In the genomic region with DNA sequence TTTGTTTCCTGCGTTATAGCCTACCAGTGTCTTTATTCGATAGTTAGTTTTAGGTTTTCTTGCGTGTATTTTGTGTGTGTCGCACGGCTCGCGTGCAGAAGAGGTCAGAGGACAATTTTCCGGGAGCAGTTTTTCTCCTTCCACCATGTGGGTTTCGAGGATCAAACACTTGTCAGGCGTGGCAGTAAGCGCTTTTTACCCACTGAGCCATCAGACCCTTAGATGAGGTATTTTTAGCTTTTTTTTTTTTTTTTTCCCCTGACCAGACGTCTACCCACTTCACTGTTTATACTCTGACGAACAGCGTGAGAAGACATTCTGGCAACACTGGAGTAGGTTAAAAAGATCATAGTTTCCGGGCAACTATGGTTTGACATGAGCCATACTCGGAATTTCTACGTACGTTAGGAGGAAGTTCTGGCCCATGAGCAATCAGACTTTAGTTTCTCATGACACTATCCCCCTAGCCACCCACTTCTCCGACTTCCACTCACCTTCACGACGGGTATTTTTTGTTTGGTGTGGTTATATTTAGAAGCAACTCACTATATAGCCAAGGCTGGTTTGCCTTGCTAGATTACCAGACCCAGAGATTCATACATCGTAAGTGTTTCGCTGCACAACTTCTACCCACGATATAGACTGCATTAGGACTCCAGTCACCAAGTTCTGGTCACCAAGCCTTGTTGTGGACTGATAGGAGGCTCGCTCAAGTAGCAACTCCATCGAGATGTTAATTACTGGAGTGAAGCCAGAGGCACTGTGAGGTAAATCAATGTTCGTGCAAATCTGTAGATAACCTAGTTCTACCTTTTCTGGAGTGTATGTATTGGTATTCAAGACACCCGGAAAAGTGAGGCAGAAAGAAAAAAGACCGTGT, we compare ENCODE assay signal across 8 mouse cellular contexts. TPM values are rescaled to one million over a fixed set of nuclear protein-coding genes. Genes with fewer than 3 reads are reported as not detected.
DNase-seq lines count a peak whose midpoint lies in the region; ATAC-seq and TF ChIP-seq lines count a peak whose summit lies in the region.

No protein-coding gene starts in this region.

- 15% methylated on average over 29 of the region's 29 CpGs for WGBS in cerebellum, adult 2 months
- WGBS in embryonic facial prominence, embryonic 15.5 days, result 26% methylated on average over 29 of the region's 29 CpGs
- 20% methylated on average over 29 of the region's 29 CpGs for WGBS in intestine, embryonic 15.5 days
- 31% methylated on average over 29 of the region's 29 CpGs for WGBS in midbrain, embryonic 16.5 days

- H3K36me3 ChIP-seq in C2C12 (ENCODE audit: control insufficient read depth, insufficient read depth), result no peaks in the 10 kb centered on the region
- H3K36me3 ChIP-seq in embryonic facial prominence, embryonic 15.5 days, result no peaks in the 10 kb centered on the region
- H3K36me3 ChIP-seq in intestine, embryonic 15.5 days, result no peaks in the 10 kb centered on the region
- H3K36me3 ChIP-seq in midbrain, embryonic 16.5 days (ENCODE audit: control insufficient read depth, insufficient read depth, low read length), result no peaks in the 10 kb centered on the region

- no peak for TF ChIP-seq CTCF in cerebellum, adult 2 months (IDR thresholded peaks at IDR 0.05; ENCODE audit: borderline replicate concordance, insufficient read depth, low read depth, low read length)
- no peak for TF ChIP-seq CTCF in C2C12 (IDR thresholded peaks at IDR 0.05; ENCODE audit: control insufficient read depth, insufficient read depth, insufficient read length)

- H3K27me3 ChIP-seq in cerebellum, adult 2 months (ENCODE audit: control insufficient read depth, insufficient read depth, low read length), result no peaks in the 10 kb centered on the region
- H3K27me3 ChIP-seq in C2C12 (ENCODE audit: control insufficient read depth, insufficient read depth, insufficient read length), result no peaks in the 10 kb centered on the region
- H3K27me3 ChIP-seq in embryonic facial prominence, embryonic 15.5 days, result no peaks in the 10 kb centered on the region
- H3K27me3 ChIP-seq in intestine, embryonic 15.5 days (replicated peaks), result no peaks in the 10 kb centered on the region
- no peaks in the 10 kb centered on the region for H3K27me3 ChIP-seq in midbrain, embryonic 16.5 days (ENCODE audit: control insufficient read depth, insufficient read depth, low read depth, low read length)

- H3K4me2 ChIP-seq in embryonic facial prominence, embryonic 15.5 days (replicated peaks), result peak overlapping the region; percentile 69
- peak overlapping the region; percentile 72 for H3K4me2 ChIP-seq in intestine, embryonic 15.5 days (replicated peaks)
- H3K4me2 ChIP-seq in midbrain, embryonic 16.5 days (ENCODE audit: low read length), result peak overlapping the region; percentile 65

- no peaks in the 10 kb centered on the region for H3K9me3 ChIP-seq in embryonic facial prominence, embryonic 15.5 days (replicated peaks)
- H3K9me3 ChIP-seq in intestine, embryonic 15.5 days, result no peaks in the 10 kb centered on the region
- no peaks in the 10 kb centered on the region for H3K9me3 ChIP-seq in midbrain, embryonic 16.5 days (replicated peaks; ENCODE audit: control insufficient read depth, low read length, poor library complexity, severe bottlenecking)

- H3K27ac ChIP-seq in cerebellum, adult 2 months (ENCODE audit: insufficient read depth, low read length), result peak overlapping the region; percentile 65; the same call in 1 of the 2 replicates
- H3K27ac ChIP-seq in embryonic facial prominence, embryonic 15.5 days (replicated peaks), result peak overlapping the region; percentile 91
- peak overlapping the region; percentile 93 for H3K27ac ChIP-seq in intestine, embryonic 15.5 days
- H3K27ac ChIP-seq in midbrain, embryonic 16.5 days (ENCODE audit: low read length), result peak overlapping the region; percentile 91

- H3K79me2 ChIP-seq in C2C12 (ENCODE audit: control insufficient read depth, insufficient read depth), result peaks cover 44% of the 10 kb centered on the region

- peak overlapping the region; percentile 78 for H3K9ac ChIP-seq in embryonic facial prominence, embryonic 15.5 days
- H3K9ac ChIP-seq in intestine, embryonic 15.5 days, result peak overlapping the region; percentile 83
- H3K9ac ChIP-seq in midbrain, embryonic 16.5 days (ENCODE audit: low read depth, low read length), result peak overlapping the region; percentile 87

- H3K4me3 ChIP-seq in cerebellum, adult 2 months (replicated peaks; ENCODE audit: insufficient read depth, low read depth, low read length), result peak overlapping the region; percentile 78
- H3K4me3 ChIP-seq in C2C12 (ENCODE audit: insufficient read depth, poor library complexity, severe bottlenecking), result peak overlapping the region; percentile 72
- peak overlapping the region; percentile 98 for H3K4me3 ChIP-seq in embryonic facial prominence, embryonic 15.5 days (replicated peaks)
- peak overlapping the region; percentile 85 for H3K4me3 ChIP-seq in intestine, embryonic 15.5 days (replicated peaks)
- peak overlapping the region; percentile 82 for H3K4me3 ChIP-seq in midbrain, embryonic 16.5 days (ENCODE audit: low read depth, low read length)

- peaks cover 38% of the 10 kb centered on the region for H3K79me3 ChIP-seq in C2C12 (ENCODE audit: low read depth)

- peak; percentile 12 to 21 for DNase-seq in cerebellum, adult 2 months
- no peak for DNase-seq in cerebellum, postnatal 4 days (ENCODE audit: low spot score in 2 of 2)
- DNase-seq in thymus, adult 18-20 months, result no peak
- no peak for DNase-seq in adipocyte (ENCODE audit: low spot score)

- ATAC-seq in embryonic facial prominence, embryonic 15.5 days (ENCODE audit: insufficient number of reproducible peaks, low FRiP score, low TSS enrichment, low read depth), result no peak
- peak; percentile 35 for ATAC-seq in intestine, embryonic 15.5 days
- ATAC-seq in midbrain, embryonic 16.5 days, result no peak; the same call in none of the 2 replicates

- peak overlapping the region; percentile 88 for H3ac ChIP-seq in C2C12 (ENCODE audit: control insufficient read depth, insufficient read length, low read depth)

- TF ChIP-seq POLR2A in cerebellum, adult 2 months (IDR thresholded peaks at IDR 0.05; ENCODE audit: borderline replicate concordance, insufficient read depth, low read length), result no peak

- peaks cover 5% of the 10 kb centered on the region; the same call in 1 of the 2 replicates for H3K4me1 ChIP-seq in cerebellum, adult 2 months (ENCODE audit: control insufficient read depth, insufficient read depth, low read length)
- peaks cover 14% of the 10 kb centered on the region for H3K4me1 ChIP-seq in embryonic facial prominence, embryonic 15.5 days
- peaks cover 8% of the 10 kb centered on the region; the same call in 1 of the 2 replicates for H3K4me1 ChIP-seq in intestine, embryonic 15.5 days (replicated peaks)
- H3K4me1 ChIP-seq in midbrain, embryonic 16.5 days (ENCODE audit: control insufficient read depth, insufficient read depth, low read length), result peaks cover 18% of the 10 kb centered on the region

TF ChIP-seq in C2C12, 6 proteins besides CTCF, POLR2A, EP300 and RAD21:
- TF ChIP-seq MAX (IDR thresholded peaks at IDR 0.05) (peak; percentile 10), MYOD1 (IDR thresholded peaks at IDR 0.05; ENCODE audit: control insufficient read depth, insufficient read length, low read depth) (no peak)

RNA-seq across cellular contexts. Expression of gene Arih2, which starts 0.6 kb away (rescaled TPM):
- 53.7 and 54.2 TPM in 2 replicates for polyA plus RNA-seq in cerebellum, adult 2 months (2012; rRNA removed)
- polyA plus RNA-seq in C2C12 (2012; fragmentation: generic; extraction: Trizol), result 30.5 TPM
- 46.9 and 49.5 TPM in 2 replicates for polyA plus RNA-seq in embryonic facial prominence, embryonic 15.5 days (2015; fragmentation: Nextera tagmentation; extraction: Ambion mirVana)
- polyA plus RNA-seq in intestine, embryonic 15.5 days (2015; fragmentation: Nextera tagmentation; extraction: Ambion mirVana), result 41.0 and 46.4 TPM in 2 replicates
- 48.8 and 50.4 TPM in 2 replicates for polyA plus RNA-seq in midbrain, embryonic 16.5 days (2015; fragmentation: Nextera tagmentation; extraction: Ambion mirVana)

RNA-seq across cellular contexts. Expression of gene Slc25a20, which starts 12.1 kb away (rescaled TPM):
- polyA plus RNA-seq in cerebellum, adult 2 months (2012; rRNA removed), result 18.2 and 19.1 TPM in 2 replicates
- 20.6 TPM for polyA plus RNA-seq in C2C12 (2012; fragmentation: generic; extraction: Trizol)
- polyA plus RNA-seq in embryonic facial prominence, embryonic 15.5 days (2015; fragmentation: Nextera tagmentation; extraction: Ambion mirVana), result 36.5 and 37.7 TPM in 2 replicates
- 77.1 and 83.3 TPM in 2 replicates for polyA plus RNA-seq in intestine, embryonic 15.5 days (2015; fragmentation: Nextera tagmentation; extraction: Ambion mirVana)
- 44.9 and 45.2 TPM in 2 replicates for polyA plus RNA-seq in midbrain, embryonic 16.5 days (2015; fragmentation: Nextera tagmentation; extraction: Ambion mirVana)

RNA-seq across cellular contexts. Expression of gene Prkar2a, which starts 39.3 kb away (rescaled TPM):
- 24.6 and 26.6 TPM in 2 replicates for polyA plus RNA-seq in cerebellum, adult 2 months (2012; rRNA removed)
- 19.4 TPM for polyA plus RNA-seq in C2C12 (2012; fragmentation: generic; extraction: Trizol)
- polyA plus RNA-seq in embryonic facial prominence, embryonic 15.5 days (2015; fragmentation: Nextera tagmentation; extraction: Ambion mirVana), result 29.0 and 30.7 TPM in 2 replicates
- 51.9 and 55.0 TPM in 2 replicates for polyA plus RNA-seq in intestine, embryonic 15.5 days (2015; fragmentation: Nextera tagmentation; extraction: Ambion mirVana)
- polyA plus RNA-seq in midbrain, embryonic 16.5 days (2015; fragmentation: Nextera tagmentation; extraction: Ambion mirVana), result 57.3 and 69.1 TPM in 2 replicates

RNA-seq across cellular contexts. Expression of gene P4htm, which starts 52.3 kb away (rescaled TPM):
- 102 and 105 TPM in 2 replicates for polyA plus RNA-seq in cerebellum, adult 2 months (2012; rRNA removed)
- polyA plus RNA-seq in C2C12 (2012; fragmentation: generic; extraction: Trizol), result 1.3 TPM
- 10.4 and 12.2 TPM in 2 replicates for polyA plus RNA-seq in embryonic facial prominence, embryonic 15.5 days (2015; fragmentation: Nextera tagmentation; extraction: Ambion mirVana)
- polyA plus RNA-seq in intestine, embryonic 15.5 days (2015; fragmentation: Nextera tagmentation; extraction: Ambion mirVana), result 5.8 and 6.4 TPM in 2 replicates
- polyA plus RNA-seq in midbrain, embryonic 16.5 days (2015; fragmentation: Nextera tagmentation; extraction: Ambion mirVana), result 39.2 and 43.1 TPM in 2 replicates

Comparison
In these comparisons a context has a peak if more than half of its experiments do, and no peak if none do; other contexts are left out.
1. DNase-seq: peak in cerebellum, adult 2 months (2 of 2); none in cerebellum, postnatal 4 days (0 of 2), thymus, adult 18-20 months (0 of 2) and adipocyte (single experiment).
2. Peak in every context shown above with its lines, with median percentiles within 50 percentile points of each other: H3K27ac ChIP-seq, H3K4me3 ChIP-seq, H3K4me2 ChIP-seq and H3K9ac ChIP-seq.